Mouse (Mus musculus): ENCODE results near the gene Mydgf. TPM values are rescaled to one million over a fixed set of nuclear protein-coding genes. Genes with fewer than 3 reads are reported as not detected.
A peak's percentile ranks its signal among the peaks of the same experiment; 100 is the strongest.

Mydgf gene
- polyA plus RNA-seq, 3 experiments from 2014 or later, result 53.3 to 65.6 (median 59.5) TPM

GRCm38 (mm10) chr17:56191266-56191665, 7.5 kb upstream of the Mydgf start:
- no peak for ATAC-seq

DNA sequence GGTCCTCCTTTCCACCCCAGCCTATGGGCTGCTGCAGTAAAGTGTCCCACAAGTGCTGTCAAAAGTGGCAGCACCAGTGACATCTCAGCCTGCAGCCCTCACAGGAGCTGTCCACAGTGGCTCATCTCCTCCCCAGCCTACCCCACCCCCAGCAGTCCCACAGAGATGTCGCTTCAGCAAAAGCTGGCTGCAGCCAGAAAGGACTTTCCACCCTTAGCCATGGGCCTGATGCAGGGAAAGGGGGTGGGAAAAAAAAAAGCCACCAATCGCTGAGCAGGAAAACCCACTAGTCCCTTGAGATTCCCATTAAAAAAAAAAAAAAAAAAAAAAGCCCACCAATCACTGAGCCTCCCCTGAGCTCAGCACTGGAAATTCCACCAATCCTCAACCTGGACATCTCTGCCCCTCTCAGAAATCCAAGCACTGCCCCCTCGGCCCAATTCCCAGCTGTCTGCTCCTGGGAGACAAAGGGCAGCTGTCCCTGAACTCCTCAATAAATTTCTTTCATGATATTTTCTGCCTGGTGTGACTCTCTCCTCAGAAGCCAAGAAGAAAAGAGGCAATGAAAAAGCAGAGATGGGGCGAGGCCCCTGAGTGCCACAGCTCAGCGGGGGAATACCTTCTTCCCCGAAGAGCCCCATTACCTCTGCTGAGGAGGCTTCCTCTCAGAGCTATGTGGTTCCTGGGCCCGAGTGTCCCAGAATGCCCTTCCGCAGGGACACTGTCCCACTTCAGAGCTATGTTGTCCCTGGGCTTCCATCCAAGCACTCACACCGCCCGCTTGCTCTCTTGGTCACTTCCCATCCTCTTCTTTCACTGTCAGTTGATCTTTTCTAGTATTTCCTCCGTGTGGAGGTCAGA, 1.8 kb upstream of the Mydgf start:
- ATAC-seq, result no peak

DNA sequence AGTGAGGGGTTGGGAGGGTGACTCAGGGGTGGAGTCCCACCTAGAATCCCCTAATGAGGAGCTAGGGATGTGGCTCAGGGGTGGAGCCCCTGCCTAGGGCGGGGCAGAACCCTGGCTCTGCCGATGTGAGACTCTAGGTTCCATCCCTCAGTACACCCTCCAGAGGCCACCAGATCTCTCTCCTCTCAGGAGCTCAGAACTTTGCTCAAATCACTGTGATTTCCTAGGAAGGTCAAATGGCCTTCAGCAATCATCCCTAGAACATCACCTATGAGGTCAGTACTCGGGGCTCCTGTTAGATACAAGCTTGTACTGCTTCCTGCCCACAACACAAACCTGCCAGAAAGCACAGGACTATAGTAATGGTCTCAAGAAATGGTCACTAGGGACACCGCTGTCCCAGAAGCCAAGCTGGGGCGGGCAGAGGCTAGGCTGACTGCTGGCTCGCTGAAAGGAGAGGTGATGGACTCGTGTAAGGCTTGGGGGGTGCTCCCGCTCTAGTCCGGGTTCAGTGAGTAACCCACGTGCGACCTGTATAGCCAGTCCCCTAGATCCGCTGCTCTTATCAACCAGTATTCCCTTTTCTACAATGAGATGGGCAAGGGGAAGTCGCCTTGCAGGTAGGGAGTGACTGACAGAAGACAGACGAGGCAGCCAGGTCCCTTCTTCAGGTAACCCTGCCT, 604 bp downstream of the Mydgf start:
- ATAC-seq, result peak; percentile 6

GRCm38 (mm10) chr17:56175416-56175815, 8.3 kb downstream of the Mydgf start:
- no peak for ATAC-seq

- ATAC-seq, result no peak
Measured at GRCm38 (mm10) chr17:56173401-56174046, 10.2 kb downstream of the Mydgf start.

DNA sequence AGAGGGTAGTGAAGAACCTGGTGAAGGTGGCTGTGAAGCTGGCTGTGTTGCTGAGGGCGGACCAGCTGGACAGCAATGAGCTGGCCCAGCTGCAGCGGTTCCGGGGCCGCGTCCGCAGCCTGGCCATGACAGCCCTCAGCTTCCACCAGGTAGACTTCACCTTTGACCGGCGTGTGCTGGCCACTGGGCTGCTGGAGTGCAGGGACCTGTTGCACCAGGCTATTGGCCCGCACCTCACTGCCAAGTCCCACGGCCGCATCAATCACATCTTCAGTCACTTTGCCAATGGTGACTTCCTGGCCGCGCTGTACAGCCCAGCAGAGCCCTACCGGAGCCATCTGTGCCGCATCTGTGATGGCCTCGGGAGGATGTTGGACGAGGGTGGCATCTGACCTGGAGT, 11.8 kb downstream of the Mydgf start:
- no peak for ATAC-seq

- no peak for ATAC-seq
Measured at GRCm38 (mm10) chr17:56171456-56171855, 12.3 kb downstream of the Mydgf start.

GRCm38 (mm10) chr17:56170636-56171035, 13.1 kb downstream of the Mydgf start:
- ATAC-seq, result no peak

GRCm38 (mm10) chr17:56169830-56170229, 13.9 kb downstream of the Mydgf start:
- ATAC-seq, result peak; percentile 82

- no peak for ATAC-seq
Measured at GRCm38 (mm10) chr17:56165671-56166070, 18.0 kb downstream of the Mydgf start.

DNA sequence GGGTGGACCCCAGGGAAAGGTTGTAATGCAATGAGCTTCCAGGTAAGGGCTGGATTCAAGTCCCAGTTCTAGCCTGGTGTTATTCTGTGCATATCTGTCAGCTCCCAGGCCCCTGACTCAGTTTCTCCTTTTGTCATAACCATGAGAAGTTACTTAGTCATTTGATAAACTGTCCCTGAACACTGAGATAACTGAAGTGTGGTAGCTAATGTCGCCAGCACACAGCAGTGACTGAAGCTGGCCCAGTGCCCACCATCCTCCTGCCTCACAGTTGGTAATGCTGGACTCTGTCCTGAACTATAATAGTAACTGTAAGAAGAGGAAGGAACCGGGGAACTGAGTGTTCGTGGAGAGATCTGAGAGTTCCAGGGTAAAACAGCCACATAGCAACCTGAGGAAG, 19.2 kb downstream of the Mydgf start:
- no peak for ATAC-seq

DNA sequence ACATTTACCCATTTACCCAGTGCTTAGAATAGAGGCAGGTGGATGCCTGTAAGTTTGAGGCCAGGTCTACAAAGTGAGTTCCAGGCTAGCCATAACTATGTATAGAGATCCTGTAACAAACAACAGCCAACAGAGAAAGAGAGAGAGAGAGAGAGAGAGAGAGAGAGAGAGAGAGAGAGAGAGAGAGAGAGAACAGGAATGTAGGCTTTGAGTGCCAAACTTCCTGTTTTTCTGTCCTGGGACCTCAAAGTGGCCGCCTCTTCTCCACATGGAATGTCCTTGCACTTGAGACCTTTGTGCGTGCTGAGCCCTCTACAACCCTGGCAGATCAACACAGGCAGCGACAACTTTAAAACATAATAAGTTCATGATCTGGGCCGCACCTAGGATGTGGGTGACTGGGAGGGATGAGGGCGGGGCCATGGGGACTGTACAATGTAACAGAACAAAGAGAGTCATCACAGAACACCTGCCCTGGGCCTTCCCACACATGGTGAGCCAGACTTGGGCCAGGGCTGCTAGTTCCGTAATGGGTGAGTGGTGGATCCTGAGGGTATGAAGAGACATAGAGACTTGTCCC, 20.1 kb downstream of the Mydgf start:
- ATAC-seq, result peak; percentile 82

GRCm38 (mm10) chr17:56162231-56162774, 21.4 kb downstream of the Mydgf start, which contains the start of gene Tnfaip8l1:
Gene Tnfaip8l1 (plus strand): TSS chr17:56162477.
- peak; percentile 90 for ATAC-seq

GRCm38 (mm10) chr17:56159729-56160128, 24.0 kb downstream of the Mydgf start:
- no peak for ATAC-seq

- no peak for ATAC-seq
Measured at GRCm38 (mm10) chr17:56153643-56154042, 30.1 kb downstream of the Mydgf start.

- no peak for ATAC-seq
Measured at GRCm38 (mm10) chr17:56149897-56150296, 33.8 kb downstream of the Mydgf start.

GRCm38 (mm10) chr17:56148790-56149618, 34.7 kb downstream of the Mydgf start:
- ATAC-seq, result no peak

- no peak for ATAC-seq
Measured at GRCm38 (mm10) chr17:56148280-56148679, 35.4 kb downstream of the Mydgf start.

DNA sequence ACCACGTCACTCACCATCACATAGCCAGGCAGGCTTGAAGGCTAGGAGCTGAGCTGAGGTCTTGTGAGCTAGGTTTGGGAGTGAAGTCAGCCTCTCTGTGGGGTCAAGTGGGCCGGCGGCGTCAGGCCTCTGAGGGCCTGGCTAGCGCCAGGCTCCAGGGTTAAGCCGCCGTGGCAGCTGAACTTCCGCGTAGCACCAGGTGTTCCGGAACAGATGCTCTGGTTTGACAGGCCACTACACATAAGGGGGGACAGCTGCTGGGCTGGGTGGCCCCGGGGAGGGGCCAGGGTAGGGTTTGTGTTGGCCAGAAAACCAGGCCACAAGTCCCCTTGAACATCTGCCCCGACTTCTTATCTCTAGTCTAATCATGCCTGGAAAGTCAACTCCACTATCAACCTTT, 36.3 kb downstream of the Mydgf start:
- ATAC-seq, result no peak

DNA sequence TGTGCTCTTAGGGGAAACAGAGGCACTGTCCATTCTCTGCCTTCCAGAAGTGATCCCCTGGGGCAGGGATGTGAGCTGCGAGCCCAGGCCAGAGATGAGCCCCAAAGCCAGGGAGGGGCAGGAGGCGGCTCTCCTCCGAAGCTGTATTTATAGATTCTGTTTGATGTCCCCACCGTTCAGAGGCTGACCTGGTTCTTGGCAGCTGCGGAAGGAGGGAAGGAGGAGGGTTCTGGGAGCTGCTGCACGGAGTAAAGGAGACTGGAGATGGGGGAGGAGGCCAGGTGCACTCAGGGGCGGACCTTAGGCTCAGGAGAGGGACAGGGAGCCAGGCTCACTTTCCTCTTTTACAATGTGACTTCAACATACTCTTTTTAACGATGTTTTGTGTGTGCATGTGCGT, 37.6 kb downstream of the Mydgf start:
- ATAC-seq, result no peak

- no peak for ATAC-seq
Measured at GRCm38 (mm10) chr17:56144546-56144945, 39.2 kb downstream of the Mydgf start.
